Mouse (Mus musculus) frontal cortex, postnatal 10 days (tissue): ENCODE data around the gene Stk36.

Experiments used
- DNase-seq, 2 experiments: peaks; one replicate each; pipeline ENCODE4 v3.0.0; 2022; ENCODE audit warnings: low spot score in 2 of 2, mixed read lengths in 1 of 2

The Stk36 gene

DNA sequence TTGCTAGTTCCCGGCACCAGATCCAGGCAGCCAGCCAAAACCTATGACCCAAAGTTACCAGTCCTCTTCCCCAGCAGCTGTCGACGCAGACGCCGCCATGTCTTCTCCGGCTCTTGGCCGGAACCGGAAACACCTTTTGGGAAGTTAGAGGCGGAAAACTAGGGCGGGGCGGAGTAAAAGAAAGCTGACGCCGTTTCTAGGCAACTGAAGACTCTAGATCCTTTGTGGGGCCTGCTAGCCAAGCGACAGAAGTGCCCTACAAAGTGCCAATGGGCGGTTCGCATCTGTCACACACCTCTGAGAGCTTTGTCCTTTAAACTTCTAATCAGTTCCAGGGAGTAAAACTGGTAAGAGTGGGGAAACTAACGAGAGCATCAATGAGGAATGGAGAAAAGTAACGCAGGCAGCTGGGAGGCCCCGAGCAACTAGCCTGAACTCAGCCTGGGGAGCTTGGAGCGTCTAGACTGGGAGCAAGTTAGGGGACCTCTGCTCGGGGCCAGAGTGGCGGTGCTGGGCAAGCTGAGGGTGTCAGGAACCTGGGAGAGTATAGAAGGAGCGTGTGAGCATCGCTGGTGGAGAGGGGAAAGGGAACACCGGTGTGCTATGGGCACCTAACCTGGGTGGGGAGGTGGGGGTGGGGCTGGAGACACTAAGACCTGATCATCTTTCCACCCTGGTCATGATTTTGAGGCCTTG lies at the start of gene Stk36, which contains the start of gene Rnf25:
Stk36 (plus strand) TSS at position 179 of the 696 bp plus-strand sequence.
Rnf25 (minus strand) TSS at position 131 of the 696 bp plus-strand sequence.
- DNase-seq, result peak; percentile 71 to 83

DNA sequence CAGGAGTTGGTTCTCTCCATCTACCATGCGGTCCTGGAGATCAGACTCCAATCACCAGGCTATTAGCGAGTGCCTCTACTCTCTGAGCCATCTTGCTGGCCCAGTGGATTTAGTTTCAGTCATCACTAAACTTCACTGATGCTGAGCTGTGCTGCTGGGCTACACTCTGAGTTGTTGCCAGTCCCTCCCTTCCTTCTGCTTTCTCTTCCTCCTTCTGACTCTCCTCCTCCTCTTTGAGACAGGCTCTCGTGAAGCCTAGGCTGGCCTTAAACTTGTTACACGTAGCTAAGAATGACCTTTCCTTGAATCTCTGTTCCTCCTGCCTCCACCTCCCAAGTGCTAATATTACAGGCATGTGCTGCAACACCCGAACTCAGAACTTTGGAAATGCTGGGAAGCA lies 42.2 kb upstream of the Stk36 start:
- no peak for DNase-seq

DNA sequence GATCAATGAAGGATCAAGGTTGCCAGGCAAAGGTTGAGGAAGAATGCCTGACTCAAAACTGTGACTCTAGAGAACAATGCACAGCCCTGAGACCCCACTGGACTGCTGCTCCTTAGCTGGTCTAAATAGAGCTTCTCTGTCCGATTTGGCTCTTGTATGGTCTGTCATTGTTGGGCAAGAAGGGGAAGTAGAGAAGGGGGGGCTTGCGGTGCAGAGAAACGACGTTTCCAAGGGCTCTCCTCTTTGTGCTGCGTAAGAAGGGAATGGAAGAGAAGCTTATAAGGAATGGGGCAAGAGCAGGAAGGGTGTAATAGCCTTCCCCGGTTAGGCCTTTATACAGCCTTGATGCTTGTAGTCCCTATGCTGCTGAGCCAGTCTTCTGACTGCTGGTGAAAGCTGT lies 35.4 kb upstream of the Stk36 start:
- DNase-seq, result no peak

DNA sequence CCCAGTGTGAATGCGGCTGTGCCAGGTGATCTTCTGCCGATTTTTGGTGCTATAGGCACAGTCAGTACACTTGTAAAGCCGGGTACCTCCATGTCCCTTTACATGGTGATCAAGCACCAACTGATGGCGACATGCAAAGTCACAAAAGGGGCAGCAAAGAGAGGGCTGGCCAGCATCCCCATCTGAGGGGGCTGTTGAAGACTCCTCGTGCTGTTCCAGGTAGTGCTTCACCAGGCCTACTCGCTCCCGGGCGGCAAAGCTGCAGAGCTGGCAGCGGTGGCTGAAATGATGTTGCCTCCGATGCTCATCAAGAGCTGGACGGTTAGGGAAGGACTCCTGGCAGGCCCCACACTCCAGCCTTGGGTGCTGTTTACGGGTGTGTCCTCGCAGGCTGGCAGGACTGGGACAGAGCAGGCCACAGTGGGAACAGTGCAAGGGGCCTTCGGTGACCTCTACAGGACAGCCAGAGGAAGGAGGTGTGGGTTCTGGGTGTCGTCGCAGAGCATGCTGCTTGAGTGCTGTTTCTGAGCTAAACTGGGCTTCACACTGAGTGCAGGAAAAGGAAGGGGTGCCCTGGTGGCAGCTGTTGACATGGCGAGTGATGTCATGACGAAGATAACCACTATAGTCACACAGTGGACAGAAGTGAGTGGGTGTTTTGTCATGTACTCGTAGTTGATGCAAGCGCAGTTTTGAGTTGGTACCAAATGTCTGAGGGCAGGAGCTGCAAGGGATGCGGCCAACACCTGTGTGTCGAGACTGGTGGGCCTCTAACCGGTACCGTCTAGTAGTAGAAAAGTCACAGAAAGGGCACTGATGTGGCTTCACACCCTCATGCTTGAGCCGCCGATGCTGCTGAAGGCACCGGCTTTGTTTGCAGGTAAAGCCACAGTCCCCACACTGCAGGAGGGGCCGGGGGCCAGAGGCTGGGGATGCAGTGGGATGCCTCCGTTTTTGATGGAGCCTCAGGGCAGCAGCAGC lies 31.2 kb upstream of the Stk36 start:
- DNase-seq, result no peak

DNA sequence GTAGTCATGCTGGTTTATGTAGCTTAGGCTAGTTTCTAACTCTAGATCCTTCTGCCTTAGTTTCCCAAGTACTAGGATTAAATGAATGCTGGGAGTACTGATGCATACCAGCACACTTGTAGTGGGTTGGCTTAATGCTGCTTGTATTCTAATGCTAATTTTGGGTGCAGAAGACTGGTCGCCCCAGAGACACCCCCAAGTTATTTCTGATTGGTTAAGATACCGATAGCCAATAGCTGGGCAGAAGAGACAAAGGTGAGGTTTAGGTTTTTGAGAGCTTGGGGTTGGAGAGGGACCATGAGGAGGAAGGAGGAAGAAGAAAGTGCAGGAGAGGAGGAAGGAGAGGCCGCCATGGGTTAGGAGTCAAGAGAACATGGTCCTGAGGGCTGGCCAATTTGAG lies 18.6 kb upstream of the Stk36 start:
- no peak for DNase-seq

DNA sequence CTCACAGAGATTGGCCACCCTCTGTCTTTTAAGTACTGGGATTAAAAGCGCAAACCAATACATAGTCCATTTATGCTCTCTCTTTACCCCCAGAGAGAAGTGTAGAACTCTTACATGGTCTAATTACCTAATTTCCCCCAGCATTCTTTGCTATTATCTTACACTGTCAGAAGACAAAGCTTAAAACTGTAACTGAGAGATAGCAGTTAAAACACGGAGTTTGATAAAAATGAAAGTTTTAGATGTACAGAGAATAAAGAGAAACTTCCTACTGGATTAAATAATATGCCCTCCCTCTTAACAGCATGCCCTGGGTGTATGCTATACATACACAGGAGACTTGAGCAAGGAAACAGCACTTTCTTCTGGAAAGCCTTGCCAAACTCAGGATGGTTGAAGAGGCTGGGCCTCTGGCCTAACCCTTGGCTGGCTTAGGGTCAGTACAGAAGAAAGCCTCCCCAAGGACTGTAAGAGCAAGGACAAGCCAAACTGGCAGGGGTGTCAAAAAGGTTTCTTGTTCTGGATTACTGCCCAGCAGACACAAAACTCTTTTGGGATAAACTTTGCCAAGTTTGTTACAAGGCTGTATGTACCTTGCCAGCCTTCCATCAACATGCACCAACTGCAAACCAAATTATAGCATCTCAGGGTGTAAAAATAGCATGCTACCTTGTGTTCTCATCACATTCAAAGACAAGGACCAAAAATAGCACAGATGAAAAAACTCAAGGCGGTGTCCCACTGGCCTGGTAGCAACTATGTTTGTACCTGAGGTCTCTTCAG lies 16.4 kb upstream of the Stk36 start:
- no peak for DNase-seq

DNA sequence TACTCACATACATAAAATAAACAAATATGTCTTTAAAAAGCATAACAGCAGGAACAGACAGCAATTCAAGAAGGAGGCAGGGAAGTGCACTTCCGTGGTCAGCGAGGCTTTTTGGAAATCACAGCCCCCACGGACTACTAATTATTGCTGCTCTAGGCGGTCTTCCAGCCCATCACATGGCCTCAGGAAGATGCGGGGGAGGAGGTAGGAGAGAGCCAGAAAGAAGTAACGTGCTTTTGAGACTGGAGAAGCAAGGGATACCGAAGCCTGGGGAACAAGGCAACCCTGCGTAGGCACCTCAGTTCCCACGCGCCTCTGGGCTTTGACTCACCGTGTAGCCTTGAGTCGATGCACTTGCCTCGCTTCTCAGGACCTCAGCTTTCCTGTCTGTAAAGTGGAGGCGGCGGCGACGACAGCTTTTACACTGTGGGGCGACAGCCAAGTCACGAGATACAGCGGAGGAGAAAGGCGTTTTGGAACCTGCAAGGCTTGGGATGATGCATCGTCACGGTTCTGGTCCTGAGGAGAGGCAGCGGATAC lies 13.9 kb upstream of the Stk36 start:
- DNase-seq, result no peak

DNA sequence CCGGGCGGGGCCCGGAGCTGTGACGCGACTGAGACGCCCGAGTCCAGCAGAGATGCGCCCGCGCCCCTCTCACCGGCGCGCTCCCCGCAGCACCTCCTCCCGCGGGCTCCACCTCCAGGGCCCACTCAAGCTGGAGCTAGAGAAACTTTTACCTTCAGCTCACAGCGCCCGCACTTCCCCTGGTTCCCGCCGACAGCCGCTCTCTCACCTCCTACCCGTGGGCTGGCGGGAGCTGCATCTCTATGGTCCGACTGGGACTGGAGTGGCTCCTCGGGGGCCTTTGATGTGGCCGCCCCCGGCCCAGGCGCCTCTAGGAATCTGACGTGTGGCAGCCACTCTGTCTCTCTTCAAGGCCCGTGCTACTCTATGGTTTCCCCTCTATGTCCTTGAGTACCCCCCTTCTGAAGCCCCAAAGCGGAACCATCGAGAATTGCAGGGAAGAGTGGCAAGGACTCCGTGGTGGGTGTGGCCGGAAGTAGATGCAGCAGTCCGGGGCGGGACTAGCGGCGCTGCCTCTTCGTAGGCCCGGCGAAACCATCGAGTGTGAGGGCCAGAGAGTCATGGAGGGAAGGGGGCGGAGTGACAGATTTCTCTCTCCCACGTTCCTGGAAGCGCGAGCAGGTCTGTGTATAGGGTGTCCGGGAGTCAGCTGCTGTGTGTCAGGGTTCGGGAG lies 13.3 kb upstream of the Stk36 start, which contains the start of the genes Zfp142 and Bcs1l:
Zfp142 (minus strand) TSS at position 474 of the 673 bp plus-strand sequence.
Bcs1l (plus strand) TSS at position 517 of the 673 bp plus-strand sequence.
- peak; percentile 98 for DNase-seq

DNA sequence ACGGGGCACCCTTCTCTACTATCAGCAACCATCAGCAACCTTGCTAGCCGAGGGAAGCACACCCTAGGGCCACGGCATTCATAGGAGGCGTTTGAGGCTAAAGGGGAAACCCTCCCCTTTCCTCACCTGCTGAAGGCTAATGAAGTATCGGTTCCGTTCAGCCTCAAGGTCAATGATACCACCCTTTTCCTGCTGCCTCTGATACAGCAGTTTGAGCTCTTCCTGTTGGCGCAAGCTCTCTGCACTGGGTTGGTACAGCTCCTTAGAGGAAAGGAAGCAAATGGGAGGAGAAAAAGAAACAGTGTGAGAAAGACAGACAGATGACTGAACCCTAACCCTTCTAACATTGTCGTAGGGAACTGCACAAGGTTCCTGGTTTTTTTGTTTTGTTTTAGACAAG lies 6.8 kb upstream of the Stk36 start:
- DNase-seq, result no peak

DNA sequence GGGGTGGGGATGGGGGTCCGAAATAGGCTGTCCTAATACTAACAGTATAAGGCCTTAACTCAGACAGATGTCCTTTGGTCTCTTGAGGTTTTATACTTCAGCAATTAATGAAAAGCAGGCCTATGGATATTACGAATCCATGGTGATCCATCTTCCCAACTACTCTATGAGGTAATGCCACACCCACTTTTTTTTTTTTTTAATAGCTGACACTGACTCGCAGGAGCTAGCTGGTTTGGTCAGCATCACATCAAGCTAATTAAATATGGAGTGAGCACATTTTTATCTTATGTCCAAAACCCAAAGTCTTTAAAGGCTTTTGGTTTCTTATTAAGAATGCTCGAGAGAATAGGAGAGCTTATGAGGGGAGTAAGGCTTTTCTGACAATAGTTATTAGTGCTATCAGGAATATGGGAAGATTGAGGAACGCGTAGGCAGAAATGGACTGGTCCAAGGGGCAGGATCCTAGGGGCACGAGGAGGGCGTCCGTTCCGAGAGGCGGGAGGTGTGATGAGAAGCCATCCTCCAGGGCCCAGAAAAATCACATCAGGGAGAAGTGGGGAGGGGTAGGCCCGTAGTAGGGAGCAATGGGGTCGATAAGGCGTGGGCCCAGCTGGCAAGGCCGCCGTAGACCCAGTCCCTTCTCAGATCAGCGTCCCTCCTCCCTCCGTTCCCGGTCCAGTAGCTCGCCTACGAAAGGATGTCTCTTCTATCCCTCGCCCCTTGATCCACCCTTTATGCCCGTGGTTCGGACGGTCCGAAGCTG lies 561 bp upstream of the Stk36 start:
- no peak for DNase-seq

DNA sequence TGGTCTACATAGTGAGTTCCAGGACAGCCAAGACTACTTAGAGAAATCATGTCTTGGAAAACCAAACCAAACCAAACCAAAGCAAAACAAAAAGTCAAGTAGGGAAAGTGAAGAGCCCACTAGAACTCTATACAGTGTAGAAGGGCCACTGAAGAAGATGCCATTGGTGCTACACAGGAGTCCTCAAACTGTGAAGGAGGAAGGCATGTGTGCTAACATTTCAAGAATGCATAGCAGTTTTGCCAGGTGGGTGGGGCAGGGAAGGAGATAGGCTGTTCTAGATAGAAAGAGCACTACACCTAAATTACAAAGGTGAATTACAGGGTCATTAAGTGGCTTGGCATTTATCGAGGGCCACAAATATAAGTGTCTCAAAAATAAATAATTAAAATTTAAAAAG lies 22.9 kb downstream of the Stk36 start:
- no peak for DNase-seq

DNA sequence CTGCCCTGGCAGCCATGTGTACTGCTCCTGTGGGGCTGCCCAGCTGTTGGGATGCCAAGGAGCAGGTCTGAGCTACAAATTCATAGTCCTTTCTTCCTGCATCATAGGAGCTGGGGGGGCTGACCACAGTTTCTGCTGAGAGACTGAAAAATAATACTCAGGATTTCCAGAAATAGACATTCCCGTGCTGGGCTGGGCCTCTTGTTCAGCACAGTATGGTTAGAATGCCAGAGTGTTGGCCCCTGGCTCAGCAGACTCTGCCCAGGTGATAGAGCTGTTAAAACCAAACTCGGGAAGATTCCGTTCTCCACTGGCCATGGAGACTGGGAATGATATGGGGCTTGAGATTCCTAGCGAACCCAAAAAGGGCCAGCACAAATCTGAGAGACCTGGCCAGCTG lies 24.8 kb downstream of the Stk36 start:
- no peak for DNase-seq

DNA sequence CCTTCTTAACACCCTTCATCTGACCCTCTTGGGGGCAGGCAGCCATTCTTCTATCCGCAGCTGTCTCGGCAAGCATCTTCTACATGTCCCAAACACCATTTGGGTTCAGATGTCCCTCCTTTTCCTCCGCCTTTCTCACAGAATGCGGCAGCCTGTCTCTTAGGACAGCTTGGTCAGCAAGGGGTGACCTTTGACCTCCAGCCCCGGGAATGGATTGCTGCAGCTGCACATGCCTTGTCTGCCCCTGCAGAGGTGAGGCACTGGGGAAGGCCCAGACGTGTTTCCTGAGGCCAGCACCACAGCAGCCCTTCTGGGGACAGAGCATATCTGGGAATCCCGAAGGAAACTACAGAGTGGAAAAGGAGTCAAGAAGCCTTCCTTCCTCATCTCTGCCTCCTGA lies 26.8 kb downstream of the Stk36 start:
- DNase-seq, result no peak

DNA sequence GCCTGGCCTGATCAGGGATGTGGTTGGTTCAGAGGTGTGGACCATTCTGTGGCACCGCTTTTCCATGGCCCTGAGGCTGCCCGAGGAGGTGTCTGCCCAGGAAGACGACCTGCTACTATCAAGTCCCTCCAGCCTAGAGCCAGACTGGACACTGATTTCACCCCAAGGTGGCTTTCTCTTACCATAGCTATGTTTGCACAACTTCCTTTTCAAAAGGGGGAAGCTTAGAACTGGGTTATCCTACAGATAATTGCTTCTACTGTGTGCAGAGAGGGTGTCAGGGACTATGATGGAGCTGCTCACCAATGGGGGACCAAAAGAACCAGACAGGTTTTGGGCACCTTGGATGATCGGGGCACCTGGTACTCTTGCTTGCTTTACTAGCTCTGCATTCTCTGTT lies 31.5 kb downstream of the Stk36 start:
- no peak for DNase-seq

DNA sequence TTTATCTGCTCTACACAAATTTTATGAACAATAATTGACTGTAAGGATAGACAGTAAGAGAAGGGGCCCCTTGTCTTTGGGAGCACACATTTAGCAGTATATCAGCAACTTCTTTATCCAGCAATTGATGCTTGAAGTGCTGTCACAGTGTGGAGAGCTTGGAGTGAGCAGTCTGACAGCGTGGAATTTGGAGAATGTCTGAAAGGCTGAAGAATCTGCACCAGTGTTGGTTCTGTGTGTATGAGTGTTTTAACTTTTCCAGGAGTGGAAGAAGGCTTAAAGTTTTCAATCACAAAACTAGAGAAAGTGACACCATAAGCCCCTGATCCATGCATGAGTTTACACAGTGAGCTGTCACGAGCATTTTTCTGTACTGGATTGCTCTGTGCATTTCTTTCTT lies 42.3 kb downstream of the Stk36 start:
- no peak for DNase-seq

DNA sequence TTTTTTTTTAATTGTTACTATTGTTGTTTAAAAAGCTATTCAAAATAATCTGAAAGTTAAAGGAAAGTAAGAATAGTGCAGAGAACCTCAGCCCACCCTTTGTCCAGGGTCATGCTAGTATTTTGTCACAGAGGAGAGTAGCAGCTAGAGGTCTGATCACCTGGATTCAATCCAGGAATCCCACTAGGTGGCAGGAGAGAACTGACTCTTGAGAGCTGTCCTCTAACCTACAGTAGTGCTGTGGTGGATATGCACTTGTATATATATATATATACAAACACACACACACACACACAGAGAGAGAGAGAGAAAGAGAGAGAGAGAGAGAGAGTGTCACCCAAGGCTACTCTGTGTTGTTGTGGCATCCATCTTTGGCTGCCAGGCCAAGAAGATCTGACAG lies 42.7 kb downstream of the Stk36 start:
- DNase-seq, result no peak

DNA sequence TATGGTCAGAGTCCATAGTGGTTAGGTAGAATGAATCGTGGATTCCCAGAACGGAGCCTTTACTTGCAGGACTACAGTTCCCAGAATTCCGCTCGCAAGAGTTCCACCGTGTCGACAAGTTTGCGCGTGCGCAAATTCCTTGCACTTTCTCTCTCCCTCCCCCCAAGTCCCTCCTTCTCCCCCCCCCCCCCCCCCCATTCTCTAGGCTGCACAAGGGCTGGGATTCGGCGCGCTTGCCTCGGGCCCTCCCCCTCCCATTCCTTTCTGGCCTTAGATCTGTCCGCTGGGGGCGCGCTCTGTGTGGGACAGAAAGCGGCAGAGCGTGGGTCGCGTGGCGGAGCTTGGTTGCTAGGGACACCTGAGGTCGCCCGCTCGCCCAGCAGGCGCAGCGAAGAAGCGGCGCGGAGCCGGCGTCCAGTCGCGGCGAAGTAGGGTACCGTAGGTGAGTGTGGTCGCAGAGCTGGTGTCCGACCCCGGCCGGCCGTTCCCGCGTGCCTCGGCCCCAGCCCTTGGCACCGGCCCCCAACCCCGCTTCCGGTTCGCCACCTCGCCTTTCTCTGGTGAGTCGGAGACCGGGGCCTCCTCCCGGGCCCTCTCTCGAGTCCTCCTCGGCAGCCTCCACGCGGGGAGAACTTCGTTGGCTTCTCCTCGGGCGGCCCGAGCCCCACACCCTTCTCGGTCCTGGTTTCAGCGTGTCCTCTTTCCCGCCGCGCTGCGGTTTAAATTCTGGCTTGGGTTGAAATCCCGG lies 60.4 kb downstream of the Stk36 start, which contains the start of gene Ttll4:
Ttll4 (plus strand) TSS at position 298 of the 748 bp plus-strand sequence.
- DNase-seq, result peak; percentile 91 to 92

DNA sequence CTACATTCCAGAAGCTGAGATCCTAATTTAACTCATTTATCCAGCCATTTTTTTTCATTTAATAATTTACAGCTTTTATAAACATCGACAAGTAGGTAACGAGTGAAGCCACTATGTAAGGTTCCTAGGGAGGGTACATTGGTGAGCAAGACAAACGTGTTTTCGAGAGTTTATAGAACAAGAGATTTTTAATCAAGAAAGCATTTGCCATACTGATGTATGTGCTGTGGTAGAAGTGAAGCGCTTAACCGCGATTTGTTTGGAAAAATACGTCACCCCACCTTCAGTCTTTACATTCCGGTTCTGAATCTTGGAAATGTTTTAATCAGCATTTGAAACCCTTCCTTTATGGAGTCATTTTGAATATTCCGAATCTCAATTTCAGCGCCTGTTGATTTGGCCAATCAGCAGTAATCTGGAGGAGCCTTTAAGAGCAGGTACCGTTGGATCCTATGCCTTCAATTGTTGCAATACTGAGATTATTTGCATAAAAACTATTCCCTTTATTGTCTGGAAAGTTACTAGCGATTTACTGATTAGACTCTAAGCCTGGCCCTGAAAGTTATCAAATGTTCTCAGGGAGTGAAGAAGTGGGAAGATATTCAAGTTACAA lies 61.1 kb downstream of the Stk36 start:
- no peak for DNase-seq

DNA sequence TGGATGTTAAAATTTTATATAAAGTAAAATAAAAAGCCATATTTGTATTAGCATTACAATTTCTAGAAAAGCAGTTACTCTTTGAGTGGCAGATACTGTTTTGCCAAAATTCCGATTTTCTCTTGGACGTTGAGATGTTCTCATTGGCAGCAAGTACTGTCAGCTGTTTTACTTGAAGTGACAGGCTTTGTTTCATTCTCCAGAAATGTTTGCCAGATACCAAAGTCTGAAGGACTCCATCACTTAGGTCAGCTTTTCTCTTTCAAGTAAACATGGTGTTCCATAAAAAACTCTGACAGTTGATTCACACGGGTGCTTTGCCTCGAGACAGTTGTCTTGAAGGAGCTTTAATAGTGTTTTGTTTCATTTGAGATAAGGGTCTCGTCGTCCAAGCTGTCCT lies 63.9 kb downstream of the Stk36 start:
- DNase-seq, result no peak
